10 mouse cellular contexts compared by ENCODE assay signal in the genomic region with DNA sequence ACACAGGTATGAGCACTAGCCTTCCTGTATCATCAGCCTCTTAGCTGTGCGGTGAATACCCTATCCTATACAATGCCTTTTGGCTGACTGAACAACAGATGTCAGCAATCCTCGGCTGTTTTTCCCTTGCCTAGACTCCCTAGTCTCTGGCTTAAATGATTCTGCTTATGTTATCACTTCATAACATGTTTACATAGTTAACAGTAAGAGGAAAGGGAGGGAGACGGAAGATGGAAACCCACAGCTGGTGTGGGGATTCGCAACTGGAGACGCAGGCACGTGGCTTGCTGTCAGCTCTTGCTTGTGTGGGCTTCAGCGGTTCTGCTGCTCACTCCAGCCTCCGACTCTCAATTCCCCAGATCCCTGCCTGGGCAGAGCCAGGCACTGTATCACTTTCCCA.
DNase-seq lines count a peak whose midpoint lies in the region; ATAC-seq and TF ChIP-seq lines count a peak whose summit lies in the region.
"Had no signal": no experiment of that assay in that cellular context is flagged by ENCODE, and none has a peak within 500 bp of the region (broad histone marks: within the 10 kb centered on the region; RNA-seq: fewer than 3 reads in every experiment).

No protein-coding gene starts in this region.

- TF ChIP-seq EP300 in stomach, postnatal 0 days (optimal IDR thresholded peaks at IDR 0.05), result no peak

- H3K27me3 ChIP-seq in kidney, embryonic 15.5 days, result no peaks in the 10 kb centered on the region
- H3K27me3 ChIP-seq in stomach, embryonic 14.5 days (ENCODE audit: control insufficient read depth, insufficient read depth, low read length), result no peaks in the 10 kb centered on the region
- no peaks in the 10 kb centered on the region for H3K27me3 ChIP-seq in stomach, postnatal 0 days (ENCODE audit: control insufficient read depth, insufficient read depth, low read length)

- no peak overlapping the region for H3K4me3 ChIP-seq in kidney, embryonic 15.5 days (replicated peaks)
- no peak overlapping the region for H3K4me3 ChIP-seq in stomach, embryonic 14.5 days (ENCODE audit: low read depth, low read length)
- no peak overlapping the region for H3K4me3 ChIP-seq in stomach, postnatal 0 days (ENCODE audit: low read depth, low read length)

- no peak overlapping the region for H3K9ac ChIP-seq in kidney, embryonic 15.5 days
- no peak overlapping the region for H3K9ac ChIP-seq in stomach, embryonic 14.5 days (replicated peaks; ENCODE audit: low read depth, low read length)
- H3K9ac ChIP-seq in stomach, postnatal 0 days (ENCODE audit: low read length), result no peak overlapping the region

- no peak overlapping the region for H3K4me2 ChIP-seq in kidney, embryonic 15.5 days
- H3K4me2 ChIP-seq in stomach, embryonic 14.5 days (replicated peaks; ENCODE audit: low read depth, low read length), result no peak overlapping the region
- no peak overlapping the region for H3K4me2 ChIP-seq in stomach, postnatal 0 days (replicated peaks; ENCODE audit: low read depth)

- no peak for TF ChIP-seq CTCF in stomach, postnatal 0 days (IDR thresholded peaks at IDR 0.05; ENCODE audit: low read depth)

- H3K9me3 ChIP-seq in kidney, embryonic 15.5 days (replicated peaks), result no peaks in the 10 kb centered on the region
- H3K9me3 ChIP-seq in stomach, embryonic 14.5 days (ENCODE audit: control insufficient read depth, low read depth, low read length), result no peaks in the 10 kb centered on the region
- no peaks in the 10 kb centered on the region for H3K9me3 ChIP-seq in stomach, postnatal 0 days (ENCODE audit: control insufficient read depth, low read length)

- ATAC-seq in kidney, embryonic 15.5 days (replicated peaks; ENCODE audit: low FRiP score), result peak; percentile 66; the same call in 1 of the 2 replicates
- ATAC-seq in stomach, embryonic 14.5 days (ENCODE audit: insufficient number of reproducible peaks, insufficient read depth, low FRiP score, low read depth), result peak; percentile 65; the same call in 1 of the 2 replicates
- no peak for ATAC-seq in stomach, postnatal 0 days (ENCODE audit: low FRiP score, low TSS enrichment)

- H3K4me1 ChIP-seq in kidney, embryonic 15.5 days, result no peaks in the 10 kb centered on the region
- H3K4me1 ChIP-seq in stomach, embryonic 14.5 days (ENCODE audit: control insufficient read depth, insufficient read depth, low read length), result peaks cover 5% of the 10 kb centered on the region; the same call in 1 of the 2 replicates
- no peaks in the 10 kb centered on the region for H3K4me1 ChIP-seq in stomach, postnatal 0 days (replicated peaks; ENCODE audit: control insufficient read depth, insufficient read depth)

- 50% methylated on average over 8 of the region's 8 CpGs for WGBS in kidney, embryonic 15.5 days
- 22% methylated on average over 8 of the region's 8 CpGs for WGBS in stomach, embryonic 14.5 days
- 42% methylated on average over 8 of the region's 8 CpGs for WGBS in stomach, postnatal 0 days

- H3K27ac ChIP-seq in kidney, embryonic 15.5 days, result no peak overlapping the region
- H3K27ac ChIP-seq in stomach, embryonic 14.5 days (ENCODE audit: low read length), result no peak overlapping the region
- H3K27ac ChIP-seq in stomach, postnatal 0 days (replicated peaks), result no peak overlapping the region
- H3K27ac ChIP-seq: macrophage had no signal

- DNase-seq in embryo, embryonic 11.5 days (ENCODE audit: low read depth, low spot score), result peak; percentile 22
- no peak for DNase-seq in embryo, embryonic 9.5 days (ENCODE audit: extremely low spot score)
- no peak for DNase-seq in kidney, adult 9 months
- DNase-seq in stomach, postnatal 0 days (ENCODE audit: low spot score), result no peak
- peak; percentile 20 for DNase-seq in yolk sac, embryonic 10.5 days (ENCODE audit: low spot score)
- no peak for DNase-seq in adrenal gland, postnatal 36 days
- DNase-seq: adrenal gland, postnatal 10 days had no signal

- H3K36me3 ChIP-seq in kidney, embryonic 15.5 days, result no peaks in the 10 kb centered on the region
- no peaks in the 10 kb centered on the region for H3K36me3 ChIP-seq in stomach, embryonic 14.5 days (ENCODE audit: control insufficient read depth, insufficient read depth, low read length)
- no peaks in the 10 kb centered on the region for H3K36me3 ChIP-seq in stomach, postnatal 0 days (ENCODE audit: control insufficient read depth, insufficient read depth, low read length)

Comparison
In these comparisons a context has a peak if more than half of its experiments do, and no peak if none do; other contexts are left out.
1. DNase-seq: peak in embryo, embryonic 11.5 days (single experiment) and yolk sac, embryonic 10.5 days (single experiment); none in embryo, embryonic 9.5 days (single experiment), kidney, adult 9 months (single experiment), stomach, postnatal 0 days (single experiment) and adrenal gland, postnatal 36 days (0 of 2).